Mouse (Mus musculus) intestine, postnatal 0 days (tissue): ENCODE data around the gene Kidins220. TPM values are rescaled to one million over a fixed set of nuclear protein-coding genes. Genes with fewer than 3 reads are reported as not detected.

Source experiments
- ATAC-seq: fragments of 200-750 bp; cut with Nextera tagmentation; 2 replicates; pipeline ENCODE4 v1.8.0; 2017; ENCODE audit warnings: mild to moderate bottlenecking, moderate TSS enrichment, moderate library complexity
- H3K27ac ChIP-seq: fragments of 300-500 bp; sonication (generic); 2 replicates; pipeline ENCODE4 v1.5.1; 2014; ENCODE audit warnings: mild to moderate bottlenecking, low read depth, low read length, moderate library complexity
- H3K27me3 ChIP-seq: fragments of 300-500 bp; sonication (generic); replicated peaks from 2 replicates; pipeline ENCODE4 v1.6.1; 2014; ENCODE audit warnings: low read length, mixed read lengths; ENCODE audit not compliant: control insufficient read depth, insufficient read depth
- H3K36me3 ChIP-seq: fragments of 300-500 bp; sonication (generic); 2 replicates; pipeline ENCODE4 v1.6.1; 2014; ENCODE audit warnings: mild to moderate bottlenecking, moderate library complexity; ENCODE audit not compliant: control insufficient read depth, insufficient read depth
- H3K4me1 ChIP-seq: fragments of 300-500 bp; sonication (generic); replicated peaks from 2 replicates; pipeline ENCODE4 v1.6.1; 2014; ENCODE audit warnings: antibody characterized with exemption, low read length, mixed read lengths; ENCODE audit not compliant: control insufficient read depth, insufficient read depth
- H3K4me2 ChIP-seq: fragments of 300-500 bp; sonication (generic); replicated peaks from 2 replicates; pipeline ENCODE4 v1.6.1; 2014; ENCODE audit warnings: low read depth, mild to moderate bottlenecking, moderate library complexity
- H3K4me3 ChIP-seq: fragments of 300-500 bp; sonication (generic); 2 replicates; pipeline ENCODE4 v1.5.1; 2014; ENCODE audit warnings: low read depth, low read length
- H3K9ac ChIP-seq: fragments of 300-500 bp; sonication (generic); 2 replicates; pipeline ENCODE4 v1.6.1; 2014; ENCODE audit warnings: mild to moderate bottlenecking, low read depth, low read length
- H3K9me3 ChIP-seq: fragments of 300-500 bp; sonication (generic); 2 replicates; pipeline ENCODE4 v1.6.1; 2016; ENCODE audit warnings: mixed run types; ENCODE audit not compliant: control insufficient read depth
- CTCF ChIP-seq: sonication (generic); IDR thresholded peaks from 2 replicates; pipeline ENCODE4 v1.5.1; 2016; ENCODE audit warnings: low read depth, mild to moderate bottlenecking, control low read depth, antibody characterized with exemption, moderate library complexity
- WGBS: fragments of 180-500 bp; shearing (Covaris S2); extraction: QIAGEN DNeasy Blood & Tissue Kit; methylation state at CpG from one replicate; pipeline ENCODE4 v1.1.7; 2014; 5-methylcytosine and 5-hydroxymethylcytosine counted together
- polyA plus RNA-seq: library from polyadenylated mRNA; unstranded; fragments of >200 nt; fragmentation: Nextera tagmentation; extraction: Ambion mirVana; gene quantifications from 2 replicates; pipeline ENCODE4 v1.2.1, GENCODE M21; 2015

Gene Kidins220
- polyA plus RNA-seq, 1 experiment from 2014 or later = 17.2 TPM

- Histone ChIP-seq H3K4me2 (no peak overlapping the region), H3K36me3 (no peaks in the 10 kb centered on the region), H3K9me3 (no peaks in the 10 kb centered on the region), H3K4me3 (no peak overlapping the region), H3K9ac (no peak overlapping the region), H3K27me3 (no peaks in the 10 kb centered on the region), H3K27ac (no peak overlapping the region), H3K4me1 (no peaks in the 10 kb centered on the region)
- TF ChIP-seq CTCF = no peak
- 89% methylated on average over 4 of the region's 4 CpGs for WGBS
- no peak for ATAC-seq
Measured at GRCm38 (mm10) chr12:24943427-24943826, 31.3 kb upstream of the Kidins220 start.

- no peak for ATAC-seq
- WGBS = 90% methylated on average over 7 of the region's 7 CpGs
- no peak overlapping the region for H3K4me2 ChIP-seq
- H3K4me1 ChIP-seq = no peaks in the 10 kb centered on the region
- no peak overlapping the region for H3K27ac ChIP-seq
- no peak overlapping the region for H3K4me3 ChIP-seq
- H3K9ac ChIP-seq = no peak overlapping the region
- no peaks in the 10 kb centered on the region for H3K9me3 ChIP-seq
- no peaks in the 10 kb centered on the region for H3K27me3 ChIP-seq
- H3K36me3 ChIP-seq = no peaks in the 10 kb centered on the region
- TF ChIP-seq CTCF = no peak
Measured at GRCm38 (mm10) chr12:24944597-24944996, 30.1 kb upstream of the Kidins220 start.

DNA sequence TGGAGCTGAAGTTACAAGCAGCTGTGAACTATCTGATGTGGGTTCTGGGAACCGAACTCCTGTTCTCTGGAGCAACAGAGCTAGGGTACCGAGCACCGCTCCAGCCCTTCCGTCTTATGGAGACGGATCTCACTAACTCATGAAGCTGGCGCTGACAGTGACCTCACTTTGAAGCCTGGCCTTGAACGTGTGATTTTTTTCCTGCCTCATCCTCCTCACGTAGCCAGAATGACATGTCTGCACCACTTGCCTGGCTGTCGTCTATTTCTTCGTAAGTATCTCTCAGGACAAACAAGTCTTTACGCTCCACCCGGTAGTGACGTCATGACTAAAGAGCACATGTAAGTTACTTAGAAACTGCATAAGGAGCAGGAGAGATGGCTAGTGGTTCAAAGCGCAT lies 27.7 kb upstream of the Kidins220 start:
- Histone ChIP-seq H3K36me3 (no peaks in the 10 kb centered on the region), H3K27ac (no peak overlapping the region), H3K4me3 (no peak overlapping the region), H3K4me1 (no peaks in the 10 kb centered on the region), H3K9me3 (no peaks in the 10 kb centered on the region), H3K9ac (no peak overlapping the region), H3K27me3 (no peaks in the 10 kb centered on the region), H3K4me2 (no peak overlapping the region)
- WGBS = 92% methylated on average over 14 of the region's 14 CpGs
- ATAC-seq = no peak
- no peak for TF ChIP-seq CTCF

DNA sequence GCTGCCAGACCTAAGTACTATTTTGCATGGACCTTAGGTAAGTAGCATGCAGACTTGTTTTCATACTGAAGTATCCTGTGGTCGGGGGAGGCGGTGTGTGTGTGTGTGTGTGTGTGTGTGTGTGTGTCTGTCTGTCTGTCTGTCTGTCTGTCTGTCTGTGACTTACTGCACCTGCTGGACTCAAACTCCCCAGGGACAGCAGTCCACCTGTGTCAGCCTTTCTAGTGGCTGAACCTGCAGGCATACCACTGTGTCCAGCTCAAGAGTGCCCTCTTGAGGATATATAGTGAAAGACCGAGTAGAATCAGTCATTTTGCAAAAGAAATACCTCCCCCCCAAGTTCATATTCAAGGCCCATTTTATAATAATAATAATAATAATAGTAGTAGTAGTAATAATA lies 26.4 kb upstream of the Kidins220 start:
- H3K4me1 ChIP-seq = no peaks in the 10 kb centered on the region
- no peaks in the 10 kb centered on the region for H3K9me3 ChIP-seq
- no peak overlapping the region for H3K4me3 ChIP-seq
- H3K27ac ChIP-seq = no peak overlapping the region
- H3K36me3 ChIP-seq = no peaks in the 10 kb centered on the region
- H3K27me3 ChIP-seq = no peaks in the 10 kb centered on the region
- 59% methylated on average over 3 of the region's 3 CpGs for WGBS
- H3K9ac ChIP-seq = no peak overlapping the region
- no peak overlapping the region for H3K4me2 ChIP-seq
- TF ChIP-seq CTCF = peak; percentile 84
- peak; percentile 63 for ATAC-seq

DNA sequence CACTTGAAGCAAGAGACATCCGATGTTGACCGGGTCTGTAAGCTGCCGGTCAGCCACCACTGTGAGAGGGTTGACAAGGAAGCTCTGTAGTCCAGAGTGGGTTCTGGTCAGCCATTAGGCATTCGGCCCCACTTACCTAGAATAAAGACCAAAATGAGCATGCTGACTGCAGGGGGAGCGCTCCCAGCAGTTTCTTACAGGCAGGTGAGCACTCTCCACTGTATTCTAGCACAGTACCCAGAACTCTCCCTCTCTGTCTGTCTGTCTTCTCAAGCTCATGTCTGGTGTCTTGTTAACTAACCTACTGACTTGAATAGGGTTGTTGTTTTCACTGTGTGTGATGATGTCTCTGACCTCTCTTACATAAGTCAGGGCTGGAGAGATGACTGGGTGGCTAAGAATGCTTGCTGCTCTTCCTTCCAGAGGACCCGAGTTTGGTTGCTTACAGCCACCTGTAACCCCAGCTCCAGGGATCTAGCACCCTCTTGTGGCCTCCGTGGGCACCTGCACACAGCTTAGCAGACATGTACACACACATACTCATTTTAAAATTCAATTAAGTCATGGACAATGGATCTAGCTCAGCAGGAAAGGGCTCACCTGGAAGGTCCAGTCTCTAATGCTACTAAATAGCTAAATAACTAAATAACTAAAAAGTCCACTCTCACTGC lies 24.2 kb upstream of the Kidins220 start:
- WGBS = 84% methylated on average over 7 of the region's 7 CpGs
- no peak for ATAC-seq
- no peak overlapping the region for H3K4me3 ChIP-seq
- H3K36me3 ChIP-seq = 0 out of 2 replicates have a peak, but pooled peaks cover 4% of the 10 kb centered on the region
- no peaks in the 10 kb centered on the region for H3K9me3 ChIP-seq
- no peaks in the 10 kb centered on the region for H3K4me1 ChIP-seq
- no peak overlapping the region for H3K27ac ChIP-seq
- H3K27me3 ChIP-seq = no peaks in the 10 kb centered on the region
- H3K9ac ChIP-seq = no peak overlapping the region
- H3K4me2 ChIP-seq = no peak overlapping the region
- peak; percentile 65 for TF ChIP-seq CTCF

- ATAC-seq = no peak
- Histone ChIP-seq H3K4me2 (no peak overlapping the region), H3K4me1 (no peaks in the 10 kb centered on the region), H3K27ac (no peak overlapping the region), H3K4me3 (no peak overlapping the region), H3K9me3 (no peaks in the 10 kb centered on the region), H3K36me3 (0 out of 2 replicates have a peak, but pooled peaks cover 4% of the 10 kb centered on the region), H3K9ac (no peak overlapping the region), H3K27me3 (no peaks in the 10 kb centered on the region)
- WGBS = 45% methylated on average over 6 of the region's 6 CpGs
- peak; percentile 91 for TF ChIP-seq CTCF
Measured at GRCm38 (mm10) chr12:24952147-24952546, 22.6 kb upstream of the Kidins220 start.

- H3K9me3 ChIP-seq = no peaks in the 10 kb centered on the region
- TF ChIP-seq CTCF = no peak
- H3K4me3 ChIP-seq = no peak overlapping the region
- no peak for ATAC-seq
- 77% methylated on average over 9 of the region's 9 CpGs for WGBS
- H3K27me3 ChIP-seq = no peaks in the 10 kb centered on the region
- H3K36me3 ChIP-seq = 0 out of 2 replicates have a peak, but pooled peaks cover 4% of the 10 kb centered on the region
- H3K4me2 ChIP-seq = no peak overlapping the region
- no peak overlapping the region for H3K27ac ChIP-seq
- no peak overlapping the region for H3K9ac ChIP-seq
- H3K4me1 ChIP-seq = no peaks in the 10 kb centered on the region
Measured at GRCm38 (mm10) chr12:24955137-24955536, 19.6 kb upstream of the Kidins220 start.
